Mouse (Mus musculus) ES-E14 (cell line): ENCODE data around the gene Otud7a. TPM values are rescaled to one million over a fixed set of nuclear protein-coding genes. Genes with fewer than 3 reads are reported as not detected.

Experiments
- DNase-seq: peaks from one replicate; pipeline ENCODE4 v3.0.0-alpha.2; 2013; ENCODE audit warnings: low read depth, low spot score
- H3K27ac ChIP-seq: 2 replicates; pipeline ENCODE4 v1.5.1; 2012; ENCODE audit warnings: low read depth, mild to moderate bottlenecking, low read length, moderate library complexity, mixed read lengths; ENCODE audit not compliant: poor library complexity, insufficient read depth, severe bottlenecking
- H3K36me3 ChIP-seq: 2 replicates; pipeline ENCODE4 v1.6.1; 2012; ENCODE audit warnings: mild to moderate bottlenecking, low read length, moderate library complexity, mixed read lengths; ENCODE audit not compliant: control insufficient read depth, poor library complexity, insufficient read depth, severe bottlenecking
- H3K4me1 ChIP-seq, 2 experiments: fragments of 150-350 bp in 1 of 2; sonication (generic) in 1 of 2; 2 replicates each; pipeline ENCODE4 v1.6.1; 2012; ENCODE audit warnings: low read length in 2 of 2, mild to moderate bottlenecking in 1 of 2, mixed read lengths in 1 of 2; ENCODE audit not compliant: control insufficient read depth in 2 of 2, insufficient read depth in 2 of 2, poor library complexity in 1 of 2
- H3K4me3 ChIP-seq, 2 experiments: fragments of 150-350 bp in 1 of 2; sonication (generic) in 1 of 2; 2 replicates each; pipeline ENCODE4 v1.5.1; 2012; ENCODE audit warnings: low read length in 2 of 2, low read depth in 1 of 2, mild to moderate bottlenecking in 1 of 2, mixed read lengths in 1 of 2; ENCODE audit not compliant: insufficient read depth in 1 of 2, poor library complexity in 1 of 2, severe bottlenecking in 1 of 2
- H3K9ac ChIP-seq: 2 replicates; pipeline ENCODE4 v1.6.1; 2012; ENCODE audit warnings: low read depth, mild to moderate bottlenecking, low read length, mixed read lengths; ENCODE audit not compliant: poor library complexity, insufficient read depth, severe bottlenecking
- H3K9me3 ChIP-seq: fragments of 150-350 bp; sonication (generic); 2 replicates; pipeline ENCODE4 v1.6.1; 2012; ENCODE audit warnings: low read depth, mild to moderate bottlenecking, low read length; ENCODE audit not compliant: control insufficient read depth, insufficient read depth
- CHD2 ChIP-seq: IDR thresholded peaks from 2 replicates; pipeline ENCODE4 v1.6.1; 2014; ENCODE audit warnings: mild to moderate bottlenecking, low read depth, low read length, inconsistent platforms
- HCFC1 ChIP-seq: IDR thresholded peaks from 2 replicates; pipeline ENCODE4 v1.6.1; 2012; ENCODE audit warnings: low read length, inconsistent platforms, borderline replicate concordance; ENCODE audit not compliant: insufficient read depth
- MAFK ChIP-seq: IDR thresholded peaks from 2 replicates; pipeline ENCODE4 v1.6.1; 2014; ENCODE audit warnings: mild to moderate bottlenecking, low read depth, low read length, inconsistent platforms; ENCODE audit not compliant: insufficient read depth
- ZC3H11A ChIP-seq: IDR thresholded peaks from 2 replicates; pipeline ENCODE4 v1.6.1; 2012; ENCODE audit warnings: low read depth, mild to moderate bottlenecking, inconsistent platforms, low read length, borderline replicate concordance
- ZNF384 ChIP-seq: IDR thresholded peaks from 2 replicates; pipeline ENCODE4 v1.6.1; 2012; ENCODE audit warnings: low read depth, low read length, inconsistent platforms
- in situ Hi-C, 2 experiments: fragments of 600-800 bp; cut with MboI; formaldehyde crosslinking; loops; one replicate each; pipeline ENCODE4 v1.15.1; 2025; ENCODE audit warnings: low sequenced_read_pairs in 2 of 2, inconsistent platforms in 1 of 2; ENCODE audit not compliant: unreplicated experiment in 2 of 2
- total RNA-seq: library from RNA; depleted of rRNA; stranded (reverse); fragments of 300-350 nt; gene quantifications from 2 replicates; pipeline ENCODE4 v1.2.3, GENCODE M21; 2012

The Otud7a gene
- total RNA-seq, 1 experiment, result 0.98 TPM

DNA sequence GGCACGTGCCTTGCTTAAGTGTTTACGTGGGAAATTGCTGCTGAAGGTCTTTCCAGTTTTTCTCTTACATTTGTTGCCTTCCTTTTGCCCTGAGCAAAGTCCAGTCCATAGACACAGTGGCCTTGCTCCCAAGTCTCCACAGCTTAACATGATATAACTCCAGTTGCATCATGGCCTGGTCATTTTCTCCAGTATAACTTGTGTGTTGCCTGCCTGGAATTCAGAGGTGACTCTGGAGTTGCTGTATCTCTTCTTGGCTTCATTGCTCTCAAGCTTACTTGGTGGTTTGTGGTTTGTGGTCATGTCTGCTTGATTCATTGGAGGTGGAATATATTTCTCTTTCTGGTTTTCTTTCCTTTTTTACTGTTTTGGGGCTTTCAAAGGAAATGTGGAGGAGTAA is 17.7 kb downstream of the Otud7a start:
- H3K27ac ChIP-seq, result no peak overlapping the region
- no peak overlapping the region for H3K4me3 ChIP-seq
- H3K9me3 ChIP-seq, result no peaks in the 10 kb centered on the region
- in situ Hi-C loops, result no loop called here
- no peaks in the 10 kb centered on the region for H3K4me1 ChIP-seq
- no peaks in the 10 kb centered on the region for H3K36me3 ChIP-seq
- H3K9ac ChIP-seq, result no peak overlapping the region
- TF ChIP-seq MAFK, result no peak
- no peak for DNase-seq

DNA sequence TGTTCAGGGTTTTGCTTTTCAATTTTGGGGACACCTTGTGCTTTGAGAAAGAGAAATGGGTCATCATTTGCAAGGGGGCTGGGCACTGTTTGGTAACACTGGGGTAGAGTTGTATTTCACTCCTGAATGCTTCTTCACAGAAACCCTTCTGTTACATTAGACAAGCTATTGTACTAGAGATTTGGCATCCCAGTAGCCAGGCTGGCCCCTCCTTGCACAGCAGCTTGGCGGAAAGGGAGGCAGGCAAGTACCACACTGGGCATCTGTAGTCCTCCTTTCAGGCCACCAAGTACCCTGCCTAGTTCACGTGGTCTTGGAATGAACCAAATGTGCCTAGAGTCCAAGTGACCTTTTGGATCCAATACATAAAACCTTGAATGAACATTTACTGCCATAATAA is 18.1 kb downstream of the Otud7a start:
- in situ Hi-C loops, result no loop called here
- Histone ChIP-seq H3K9me3 (no peaks in the 10 kb centered on the region), H3K4me1 (no peaks in the 10 kb centered on the region), H3K27ac (no peak overlapping the region), H3K4me3 (no peak overlapping the region), H3K9ac (no peak overlapping the region), H3K36me3 (no peaks in the 10 kb centered on the region)
- no peak for TF ChIP-seq CHD2
- no peak for TF ChIP-seq MAFK
- TF ChIP-seq ZNF384, result no peak
- no peak for TF ChIP-seq ZC3H11A
- TF ChIP-seq HCFC1, result no peak
- DNase-seq, result no peak

- Histone ChIP-seq H3K27ac (no peak overlapping the region), H3K36me3 (no peaks in the 10 kb centered on the region), H3K4me1 (no peaks in the 10 kb centered on the region), H3K9ac (no peak overlapping the region), H3K9me3 (no peaks in the 10 kb centered on the region), H3K4me3 (no peak overlapping the region)
- DNase-seq, result no peak
- TF ChIP-seq ZNF384, result no peak
- in situ Hi-C loops, result no loop called here
These were observed 22.2 kb downstream of the Otud7a start for GRCm38 (mm10) chr7:63466729-63467128.

GRCm38 (mm10) chr7:63468258-63468657 is 23.7 kb downstream of the Otud7a start:
- no peak overlapping the region for H3K4me3 ChIP-seq
- H3K36me3 ChIP-seq, result no peaks in the 10 kb centered on the region
- no peaks in the 10 kb centered on the region for H3K9me3 ChIP-seq
- DNase-seq, result no peak
- TF ChIP-seq HCFC1, result no peak
- no peak for TF ChIP-seq ZC3H11A
- TF ChIP-seq ZNF384, result no peak
- TF ChIP-seq MAFK, result no peak
- TF ChIP-seq CHD2, result no peak
- H3K4me1 ChIP-seq, result no peaks in the 10 kb centered on the region
- no peak overlapping the region for H3K9ac ChIP-seq
- in situ Hi-C loops, result no loop called here
- no peak overlapping the region for H3K27ac ChIP-seq

DNA sequence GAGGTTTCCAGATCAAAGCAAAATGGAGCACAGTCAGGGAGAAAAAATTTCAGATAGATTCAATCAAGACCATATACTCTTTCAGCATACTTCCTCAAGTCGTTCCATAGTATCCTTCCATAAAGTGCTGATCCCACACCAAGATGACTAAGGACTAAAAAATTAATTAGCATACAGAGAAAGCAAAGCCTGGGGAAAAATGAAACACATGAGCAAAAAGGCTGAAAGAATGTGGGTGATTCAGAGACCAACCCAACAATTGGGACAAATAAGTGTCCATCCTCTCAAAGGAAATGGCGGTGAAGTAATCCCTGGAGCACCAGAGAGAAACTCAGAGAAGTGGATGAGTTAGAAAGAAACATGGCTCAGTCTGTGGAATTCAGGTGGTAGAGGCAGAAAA is 38.5 kb downstream of the Otud7a start:
- H3K4me1 ChIP-seq, result no peaks in the 10 kb centered on the region
- H3K9me3 ChIP-seq, result no peaks in the 10 kb centered on the region
- no peak overlapping the region for H3K9ac ChIP-seq
- DNase-seq, result no peak
- H3K27ac ChIP-seq, result no peak overlapping the region
- H3K4me3 ChIP-seq, result no peak overlapping the region
- no peaks in the 10 kb centered on the region for H3K36me3 ChIP-seq
- TF ChIP-seq ZNF384, result no peak
- TF ChIP-seq CHD2, result no peak
- TF ChIP-seq MAFK, result no peak
- no peak for TF ChIP-seq ZC3H11A
- TF ChIP-seq HCFC1, result no peak
- in situ Hi-C loops, result no loop called here
